Mouse (Mus musculus): ENCODE data around the gene Ltbp1. TPM values are rescaled to one million over a fixed set of nuclear protein-coding genes. Genes with fewer than 3 reads are reported as not detected.

The Ltbp1 gene
- polyA plus RNA-seq, 1 experiment = 20.3 TPM

- Histone ChIP-seq H3K27ac (ENCODE audit: control insufficient read depth, insufficient read depth, low read depth, low read length, poor library complexity) (no peak overlapping the region), H3K4me3 (replicated peaks; ENCODE audit: control insufficient read depth, low read depth, low read length) (no peak overlapping the region), H3K4me1 (ENCODE audit: control insufficient read depth, insufficient read depth, low read length) (no peaks in the 10 kb centered on the region)
- TF ChIP-seq POLR2A (IDR thresholded peaks at IDR 0.05; ENCODE audit: borderline replicate concordance, control insufficient read depth, low read depth, low read length) (no peak), CTCF (IDR thresholded peaks at IDR 0.05; ENCODE audit: control insufficient read depth, insufficient read depth, low read length) (no peak)
- 86% methylated on average over 6 of the region's 6 CpGs for WGBS
These were observed 50.6 kb downstream of the Ltbp1 start for GRCm38 (mm10) chr17:75055961-75056360.

GRCm38 (mm10) chr17:75056631-75057030 lies 51.3 kb downstream of the Ltbp1 start:
- WGBS = 78% methylated on average over 8 of the region's 8 CpGs
- TF ChIP-seq POLR2A (IDR thresholded peaks at IDR 0.05; ENCODE audit: borderline replicate concordance, control insufficient read depth, low read depth, low read length) (no peak), CTCF (IDR thresholded peaks at IDR 0.05; ENCODE audit: control insufficient read depth, insufficient read depth, low read length) (no peak)
- no peak overlapping the region for H3K4me3 ChIP-seq (replicated peaks; ENCODE audit: control insufficient read depth, low read depth, low read length)
- H3K27ac ChIP-seq (ENCODE audit: control insufficient read depth, insufficient read depth, low read depth, low read length, poor library complexity) = no peak overlapping the region
- H3K4me1 ChIP-seq (ENCODE audit: control insufficient read depth, insufficient read depth, low read length) = no peaks in the 10 kb centered on the region

GRCm38 (mm10) chr17:75066340-75066739 lies 61.0 kb downstream of the Ltbp1 start:
- H3K4me1 ChIP-seq (ENCODE audit: control insufficient read depth, insufficient read depth, low read length) = no peaks in the 10 kb centered on the region
- TF ChIP-seq POLR2A (IDR thresholded peaks at IDR 0.05; ENCODE audit: borderline replicate concordance, control insufficient read depth, low read depth, low read length) (no peak), CTCF (IDR thresholded peaks at IDR 0.05; ENCODE audit: control insufficient read depth, insufficient read depth, low read length) (no peak)
- WGBS = 86% methylated on average over 7 of the region's 7 CpGs

GRCm38 (mm10) chr17:75067314-75067713 lies 61.9 kb downstream of the Ltbp1 start:
- 80% methylated on average over 8 of the region's 8 CpGs for WGBS
- no peaks in the 10 kb centered on the region for H3K4me1 ChIP-seq (ENCODE audit: control insufficient read depth, insufficient read depth, low read length)

More at GRCm38 (mm10) chr17:75066340-75066739, 61.0 kb downstream of the Ltbp1 start:
- Histone ChIP-seq H3K27ac (ENCODE audit: control insufficient read depth, insufficient read depth, low read depth, low read length, poor library complexity) (no peak overlapping the region), H3K4me3 (replicated peaks; ENCODE audit: control insufficient read depth, low read depth, low read length) (no peak overlapping the region)

GRCm38 (mm10) chr17:75069232-75069631 lies 63.9 kb downstream of the Ltbp1 start:
- H3K4me1 ChIP-seq (ENCODE audit: control insufficient read depth, insufficient read depth, low read length) = no peaks in the 10 kb centered on the region
- TF ChIP-seq CTCF (IDR thresholded peaks at IDR 0.05; ENCODE audit: control insufficient read depth, insufficient read depth, low read length) (no peak), POLR2A (IDR thresholded peaks at IDR 0.05; ENCODE audit: borderline replicate concordance, control insufficient read depth, low read depth, low read length) (no peak)
- no peak overlapping the region for H3K27ac ChIP-seq (ENCODE audit: control insufficient read depth, insufficient read depth, low read depth, low read length, poor library complexity)
- H3K4me3 ChIP-seq (replicated peaks; ENCODE audit: control insufficient read depth, low read depth, low read length) = no peak overlapping the region
- WGBS = 88% methylated on average over 5 of the region's 5 CpGs

More at GRCm38 (mm10) chr17:75067314-75067713, 61.9 kb downstream of the Ltbp1 start:
- Histone ChIP-seq H3K4me3 (replicated peaks; ENCODE audit: control insufficient read depth, low read depth, low read length) (no peak overlapping the region), H3K27ac (ENCODE audit: control insufficient read depth, insufficient read depth, low read depth, low read length, poor library complexity) (no peak overlapping the region)
- TF ChIP-seq POLR2A (IDR thresholded peaks at IDR 0.05; ENCODE audit: borderline replicate concordance, control insufficient read depth, low read depth, low read length) (no peak), CTCF (IDR thresholded peaks at IDR 0.05; ENCODE audit: control insufficient read depth, insufficient read depth, low read length) (no peak)

GRCm38 (mm10) chr17:75071174-75071573 lies 65.8 kb downstream of the Ltbp1 start:
- Histone ChIP-seq H3K27ac (ENCODE audit: control insufficient read depth, insufficient read depth, low read depth, low read length, poor library complexity) (no peak overlapping the region), H3K4me1 (ENCODE audit: control insufficient read depth, insufficient read depth, low read length) (no peaks in the 10 kb centered on the region), H3K4me3 (replicated peaks; ENCODE audit: control insufficient read depth, low read depth, low read length) (no peak overlapping the region)
- WGBS = 29% methylated on average over 2 of the region's 2 CpGs
- TF ChIP-seq POLR2A (IDR thresholded peaks at IDR 0.05; ENCODE audit: borderline replicate concordance, control insufficient read depth, low read depth, low read length) (no peak), CTCF (IDR thresholded peaks at IDR 0.05; ENCODE audit: control insufficient read depth, insufficient read depth, low read length) (no peak)

- Histone ChIP-seq H3K4me1 (ENCODE audit: control insufficient read depth, insufficient read depth, low read length) (no peaks in the 10 kb centered on the region), H3K4me3 (replicated peaks; ENCODE audit: control insufficient read depth, low read depth, low read length) (no peak overlapping the region), H3K27ac (ENCODE audit: control insufficient read depth, insufficient read depth, low read depth, low read length, poor library complexity) (no peak overlapping the region)
- TF ChIP-seq CTCF (IDR thresholded peaks at IDR 0.05; ENCODE audit: control insufficient read depth, insufficient read depth, low read length) (no peak), POLR2A (IDR thresholded peaks at IDR 0.05; ENCODE audit: borderline replicate concordance, control insufficient read depth, low read depth, low read length) (no peak)
- WGBS = 71% methylated on average over 2 of the region's 2 CpGs
These were observed 66.4 kb downstream of the Ltbp1 start for GRCm38 (mm10) chr17:75071749-75072148.

GRCm38 (mm10) chr17:75073887-75074286 lies 68.5 kb downstream of the Ltbp1 start:
- TF ChIP-seq CTCF (IDR thresholded peaks at IDR 0.05; ENCODE audit: control insufficient read depth, insufficient read depth, low read length) (no peak), POLR2A (IDR thresholded peaks at IDR 0.05; ENCODE audit: borderline replicate concordance, control insufficient read depth, low read depth, low read length) (no peak)
- Histone ChIP-seq H3K27ac (ENCODE audit: control insufficient read depth, insufficient read depth, low read depth, low read length, poor library complexity) (no peak overlapping the region), H3K4me3 (replicated peaks; ENCODE audit: control insufficient read depth, low read depth, low read length) (no peak overlapping the region), H3K4me1 (ENCODE audit: control insufficient read depth, insufficient read depth, low read length) (no peaks in the 10 kb centered on the region)
- 23% methylated on average over 8 of the region's 8 CpGs for WGBS
